Mouse (Mus musculus): ENCODE measurements around the gene Fign. TPM values are rescaled to one million over a fixed set of nuclear protein-coding genes. Genes with fewer than 3 reads are reported as not detected.

Gene Fign
- total RNA-seq (2022): 1 to 10 TPM; 2.5 to 3.4 (median 2.9) TPM

- peak; percentile 65 to 80 for DNase-seq (ENCODE audit: low spot score in 2 of 2)
Observed at GRCm38 (mm10) chr2:64097937-64098617, at the start of gene Fign. Gene Fign, minus strand, starts transcription at chr2:64098038.

DNA sequence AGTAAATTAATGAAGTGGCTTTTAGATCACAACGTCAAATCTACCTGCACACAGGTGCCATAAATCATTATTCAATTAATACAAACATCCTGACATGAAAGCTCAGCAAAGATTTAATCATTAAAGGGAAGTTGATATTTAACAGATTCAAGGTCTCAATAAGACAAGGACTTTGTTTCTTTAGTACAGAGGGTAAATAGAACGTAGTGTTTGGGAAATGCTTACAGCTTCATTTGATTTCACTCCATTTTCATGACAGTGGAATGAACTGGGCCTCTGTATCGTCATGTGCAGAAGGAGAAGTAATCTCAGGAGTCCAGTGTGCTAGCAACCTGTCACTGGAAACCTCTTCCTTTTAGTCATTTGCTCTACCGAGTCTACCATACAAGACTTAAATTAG lies 35.8 kb upstream of the Fign start:
- DNase-seq (ENCODE audit: low spot score in 2 of 2): no peak

GRCm38 (mm10) chr2:64120495-64120894 lies 22.7 kb upstream of the Fign start:
- DNase-seq (ENCODE audit: low spot score in 2 of 2): no peak

GRCm38 (mm10) chr2:64116613-64117012 lies 18.8 kb upstream of the Fign start:
- no peak for DNase-seq (ENCODE audit: low spot score in 2 of 2)

- DNase-seq (ENCODE audit: low spot score in 2 of 2): no peak
Observed at GRCm38 (mm10) chr2:64111133-64111532, 13.3 kb upstream of the Fign start.

GRCm38 (mm10) chr2:64109860-64110259 lies 12.0 kb upstream of the Fign start:
- no peak for DNase-seq (ENCODE audit: low spot score in 2 of 2)

- no peak for DNase-seq (ENCODE audit: low spot score in 2 of 2)
Observed at GRCm38 (mm10) chr2:64108040-64108439, 10.2 kb upstream of the Fign start.

GRCm38 (mm10) chr2:64098618-64099320 lies 931 bp upstream of the Fign start:
- DNase-seq (ENCODE audit: low spot score in 2 of 2): peak in 1 of 2 experiments; percentile 7

GRCm38 (mm10) chr2:64096721-64097411 lies 972 bp downstream of the Fign start:
- DNase-seq (ENCODE audit: low spot score in 2 of 2): no peak

DNA sequence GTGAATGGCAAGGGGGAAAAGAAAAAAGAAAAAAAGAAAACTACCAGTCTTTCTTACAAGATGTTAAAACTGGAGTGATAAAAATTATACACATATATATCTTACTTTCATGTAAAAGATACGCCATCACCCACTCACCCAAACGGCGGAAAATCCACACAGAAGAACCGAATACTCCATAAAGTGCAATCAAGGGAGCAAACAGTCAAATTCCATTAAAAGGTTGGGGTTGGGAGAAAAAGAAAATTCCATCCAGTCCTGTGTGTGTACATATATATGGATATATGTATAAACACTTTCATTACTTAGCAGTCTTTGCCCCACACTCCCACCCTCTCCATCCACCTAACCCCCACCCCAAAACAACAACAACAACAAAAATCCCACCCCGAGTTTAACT lies 1.7 kb downstream of the Fign start:
- no peak for DNase-seq (ENCODE audit: low spot score in 2 of 2)

DNA sequence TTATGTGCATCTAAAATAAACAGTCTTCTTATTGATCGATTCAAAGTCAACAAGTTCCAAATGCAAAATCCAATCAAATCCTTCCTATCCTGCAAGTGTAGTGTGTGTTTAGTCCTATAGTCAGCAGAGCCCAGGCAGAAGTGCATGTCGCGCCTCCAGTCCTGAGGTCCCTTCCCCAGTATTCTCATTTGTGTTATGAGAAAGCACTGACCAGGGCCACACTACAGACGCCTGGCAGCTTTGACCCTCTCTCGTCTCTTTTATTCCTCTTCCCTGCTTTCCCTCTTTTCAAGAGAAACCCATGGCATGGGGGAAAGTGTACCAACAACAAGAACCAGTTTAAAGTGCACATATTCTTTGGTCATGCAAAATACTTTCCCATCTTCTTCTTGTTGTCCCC lies 2.3 kb downstream of the Fign start:
- DNase-seq (ENCODE audit: low spot score in 2 of 2): no peak

GRCm38 (mm10) chr2:64093087-64093486 lies 4.8 kb downstream of the Fign start:
- DNase-seq (ENCODE audit: low spot score in 2 of 2): no peak

GRCm38 (mm10) chr2:64083853-64084427 lies 13.9 kb downstream of the Fign start:
- DNase-seq (ENCODE audit: low spot score in 2 of 2): no peak

- no peak for DNase-seq (ENCODE audit: low spot score in 2 of 2)
Observed at GRCm38 (mm10) chr2:64079765-64080164, 18.1 kb downstream of the Fign start.

DNA sequence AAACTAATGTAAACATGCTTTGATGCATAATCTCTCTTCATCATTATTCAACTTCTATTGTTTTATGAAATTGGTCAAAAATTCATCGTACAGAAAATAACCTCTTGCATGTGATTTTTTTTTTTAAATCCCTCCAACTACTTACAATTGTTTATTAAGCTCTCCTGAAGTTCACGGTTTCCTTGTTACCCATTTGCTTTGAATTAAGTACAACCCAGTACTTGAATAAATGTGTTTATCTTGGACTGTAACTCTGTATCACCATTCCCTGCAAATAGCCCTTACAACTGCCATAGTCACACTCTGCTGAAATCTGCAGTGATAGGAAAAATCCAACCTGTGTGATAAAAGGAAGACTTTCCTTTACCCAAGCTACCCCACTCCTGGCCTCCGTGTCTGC lies 19.3 kb downstream of the Fign start:
- no peak for DNase-seq (ENCODE audit: low spot score in 2 of 2)

DNA sequence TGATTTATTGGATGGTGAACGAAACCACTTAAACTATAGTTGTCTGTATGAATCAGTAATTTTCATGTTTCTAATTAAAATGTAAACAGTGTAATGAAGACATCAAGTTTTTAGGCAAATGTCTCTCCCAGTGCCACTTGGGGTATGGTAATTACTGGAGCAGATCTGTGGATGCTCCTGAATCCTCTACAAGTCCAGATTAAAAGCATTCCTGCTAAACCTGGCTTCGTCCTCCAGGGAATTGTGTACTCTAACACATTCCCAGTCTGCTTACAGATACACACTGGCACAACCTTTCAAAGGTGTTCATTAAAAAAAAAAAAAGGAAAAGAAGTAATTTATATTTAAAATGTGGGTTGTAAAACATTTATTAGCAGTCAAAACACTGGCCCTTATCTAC lies 20.0 kb downstream of the Fign start:
- no peak for DNase-seq (ENCODE audit: low spot score in 2 of 2)

DNA sequence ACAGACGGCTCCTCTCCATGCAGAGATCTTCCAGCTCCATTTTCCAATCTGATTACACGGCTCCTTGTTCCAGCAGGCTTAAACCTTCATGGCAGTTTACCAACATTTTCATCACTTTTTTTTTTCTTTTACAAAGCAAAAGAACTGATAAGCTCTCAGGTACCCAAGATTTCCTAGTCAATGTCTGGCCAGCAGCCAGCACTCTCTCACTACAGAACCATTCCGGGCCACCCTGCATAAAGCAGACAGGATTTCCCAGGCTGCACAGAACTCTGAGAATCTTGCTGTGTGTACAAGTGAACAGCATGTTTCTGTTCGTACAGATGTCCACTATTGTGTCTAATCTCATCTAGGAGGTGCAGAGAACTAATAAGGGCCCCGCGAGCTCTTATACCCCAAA lies 22.0 kb downstream of the Fign start:
- DNase-seq (ENCODE audit: low spot score in 2 of 2): no peak

GRCm38 (mm10) chr2:64074602-64075389 lies 23.0 kb downstream of the Fign start:
- DNase-seq (ENCODE audit: low spot score in 2 of 2): no peak

DNA sequence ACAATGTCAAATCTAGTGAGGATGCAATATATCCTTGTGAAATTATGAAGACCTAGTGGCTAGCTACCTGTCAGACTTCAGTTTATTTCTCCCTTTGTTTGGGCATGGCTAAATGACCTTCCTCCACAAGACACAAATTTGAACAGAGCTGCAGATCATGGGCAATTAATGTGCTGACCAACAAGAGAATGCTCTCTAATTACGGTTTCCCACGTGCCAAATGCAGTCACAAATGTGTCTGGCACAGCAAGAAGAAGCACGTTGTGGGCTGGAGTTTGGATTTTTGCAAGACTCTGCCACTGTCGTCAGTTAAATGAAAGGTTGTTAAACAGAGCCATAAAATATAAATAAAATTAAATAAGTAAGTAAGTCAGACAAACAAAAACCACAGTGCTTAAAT lies 25.7 kb downstream of the Fign start:
- DNase-seq (ENCODE audit: low spot score in 2 of 2): no peak

- DNase-seq (ENCODE audit: low spot score in 2 of 2): no peak
Observed at GRCm38 (mm10) chr2:64069950-64070695, 27.7 kb downstream of the Fign start.

- DNase-seq (ENCODE audit: low spot score in 2 of 2): no peak
Observed at GRCm38 (mm10) chr2:64065511-64065910, 32.3 kb downstream of the Fign start.

Data from gastrocnemius, adult 8-10 months (tissue).